Mouse (Mus musculus) mesoderm, embryonic 11.5 days (tissue): ENCODE measurements around the gene Ercc5.

Experiments used
- DNase-seq: peaks from one replicate; pipeline ENCODE4 v3.0.0-alpha.2; 2012; ENCODE audit warnings: low read depth, low spot score

Gene Ercc5

DNA sequence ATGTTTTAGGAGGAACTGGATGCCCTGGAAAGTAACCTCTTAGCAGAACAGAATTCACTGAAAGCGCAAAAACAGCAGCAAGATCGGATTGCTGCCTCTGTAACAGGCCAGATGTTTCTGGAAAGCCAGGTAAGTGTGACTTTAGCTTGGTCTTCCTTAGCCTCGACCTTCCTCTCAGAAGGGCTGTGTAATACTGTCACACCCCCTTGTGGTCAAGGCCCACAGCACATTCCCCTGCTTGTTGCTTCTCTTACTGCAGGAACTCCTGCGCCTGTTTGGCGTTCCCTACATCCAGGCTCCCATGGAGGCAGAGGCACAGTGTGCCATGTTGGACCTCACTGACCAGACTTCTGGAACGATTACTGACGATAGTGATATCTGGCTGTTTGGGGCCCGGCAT, 26.4 kb downstream of the Ercc5 start:
- DNase-seq = no peak

DNA sequence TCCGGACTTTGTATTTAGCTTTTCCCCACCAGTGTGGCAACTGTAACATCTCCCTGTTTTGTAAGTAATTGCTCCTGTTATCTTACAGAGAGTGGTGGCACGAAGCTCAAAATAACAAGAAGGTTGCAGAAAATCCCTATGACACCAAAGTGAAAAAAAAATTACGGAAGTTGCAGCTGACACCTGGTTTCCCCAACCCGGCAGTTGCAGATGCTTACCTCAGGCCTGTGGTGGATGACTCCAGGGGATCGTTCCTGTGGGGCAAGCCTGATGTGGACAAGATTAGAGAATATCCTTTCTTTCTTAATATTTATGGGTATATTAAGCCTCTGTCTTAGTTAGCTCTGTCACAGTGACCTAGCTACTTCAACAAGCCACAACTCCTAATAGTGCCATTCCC, 30.5 kb downstream of the Ercc5 start:
- DNase-seq = no peak

DNA sequence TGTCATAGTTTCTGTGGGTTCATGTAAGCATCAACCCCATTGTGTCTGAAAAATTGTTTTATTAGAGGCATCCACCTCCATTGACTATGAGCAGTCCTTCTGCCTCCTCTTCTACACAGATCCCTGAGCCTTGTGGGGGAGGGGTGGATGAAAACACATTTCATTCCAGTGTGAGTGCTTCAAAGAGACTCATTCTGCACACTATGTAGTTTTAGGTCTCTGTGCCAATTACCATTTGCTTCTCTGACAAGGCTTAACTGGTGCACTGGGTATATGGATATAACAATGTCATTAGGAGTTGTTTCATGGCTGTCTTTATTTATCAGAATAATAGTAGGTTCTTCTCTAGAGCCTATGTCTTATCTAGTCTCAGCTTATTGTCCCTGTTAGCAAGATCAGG, 38.9 kb downstream of the Ercc5 start:
- no peak for DNase-seq

DNA sequence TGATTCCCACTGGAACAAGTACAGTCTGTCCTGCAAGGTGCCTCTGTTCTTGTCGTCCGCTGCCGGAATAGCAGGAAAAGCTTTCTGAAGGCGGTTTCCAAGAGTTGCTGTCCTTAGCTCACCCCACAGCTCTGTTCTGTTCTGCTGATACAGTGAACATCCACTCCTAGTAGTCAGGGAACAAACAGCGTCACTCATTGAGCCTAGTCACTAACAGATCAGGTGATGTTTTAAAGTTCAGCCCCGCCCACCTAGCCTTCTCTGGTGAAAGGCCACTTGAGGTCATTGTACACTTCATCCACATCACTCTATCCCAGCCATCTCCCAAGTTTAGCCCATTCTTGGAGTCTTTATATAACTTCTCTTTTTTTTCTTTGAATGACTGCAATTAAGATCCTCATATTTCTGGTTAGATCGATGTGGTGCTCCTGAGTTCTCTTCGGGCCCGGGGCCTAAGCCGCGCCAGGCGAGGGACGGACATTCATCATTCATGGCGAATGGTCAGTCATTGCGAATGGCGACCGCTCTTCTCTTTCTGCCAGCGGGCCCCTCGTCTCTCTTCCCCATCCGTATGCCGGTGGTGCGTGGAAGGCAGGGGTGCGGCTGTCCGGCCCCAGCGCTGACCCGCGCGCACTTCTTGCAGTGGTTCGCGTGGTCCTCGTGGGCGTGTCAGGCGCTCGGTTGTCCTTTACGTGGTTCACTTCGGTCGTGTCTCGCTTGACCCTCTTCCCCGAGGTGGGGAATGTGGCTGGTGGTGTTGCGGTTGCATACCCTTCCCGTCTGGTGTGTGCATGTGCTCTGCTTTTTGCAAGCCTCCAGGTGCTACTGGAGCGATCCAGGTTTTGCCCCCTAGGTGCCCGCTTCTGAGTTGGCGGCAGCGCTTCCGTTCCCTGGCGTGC, 51.0 kb downstream of the Ercc5 start:
- peak; percentile 36 for DNase-seq

DNA sequence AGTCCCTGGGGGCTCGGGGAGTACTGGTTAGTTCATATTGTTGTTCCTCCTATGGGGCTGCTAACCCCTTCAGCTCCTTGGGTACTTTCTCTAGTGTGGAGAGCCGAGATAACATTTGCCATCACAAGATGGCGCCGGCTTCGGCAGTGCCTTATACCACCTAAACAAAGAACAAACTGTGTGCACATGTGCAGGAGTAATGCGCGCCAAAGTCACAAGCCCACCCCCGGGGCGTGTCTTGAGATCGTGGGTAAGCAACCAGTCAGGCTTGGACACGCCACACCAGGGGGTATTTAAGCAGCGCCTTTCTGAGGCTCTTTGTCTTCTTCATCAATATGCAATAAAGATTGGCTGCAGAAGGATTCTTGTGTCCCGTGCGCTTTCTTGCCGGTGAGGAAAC, 55.3 kb downstream of the Ercc5 start:
- no peak for DNase-seq

DNA sequence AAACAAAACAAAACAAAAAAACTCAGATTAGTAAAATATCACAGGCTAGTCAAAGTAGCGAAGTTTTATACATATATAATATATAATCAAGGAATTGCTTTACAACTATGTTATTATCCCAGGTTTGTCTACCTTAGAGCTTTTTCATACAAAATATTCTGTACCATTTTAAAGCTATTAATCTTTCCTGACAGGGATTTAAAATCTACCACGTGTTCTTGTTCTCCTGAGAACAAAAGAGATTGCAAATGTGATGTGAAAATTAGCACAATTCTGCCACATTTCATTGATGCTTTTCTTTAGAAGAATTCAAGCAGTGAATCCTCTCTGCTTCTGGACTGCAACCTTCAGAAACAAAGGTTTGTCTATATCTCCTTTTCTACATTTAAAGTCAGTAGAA, 66.9 kb downstream of the Ercc5 start:
- DNase-seq = no peak

DNA sequence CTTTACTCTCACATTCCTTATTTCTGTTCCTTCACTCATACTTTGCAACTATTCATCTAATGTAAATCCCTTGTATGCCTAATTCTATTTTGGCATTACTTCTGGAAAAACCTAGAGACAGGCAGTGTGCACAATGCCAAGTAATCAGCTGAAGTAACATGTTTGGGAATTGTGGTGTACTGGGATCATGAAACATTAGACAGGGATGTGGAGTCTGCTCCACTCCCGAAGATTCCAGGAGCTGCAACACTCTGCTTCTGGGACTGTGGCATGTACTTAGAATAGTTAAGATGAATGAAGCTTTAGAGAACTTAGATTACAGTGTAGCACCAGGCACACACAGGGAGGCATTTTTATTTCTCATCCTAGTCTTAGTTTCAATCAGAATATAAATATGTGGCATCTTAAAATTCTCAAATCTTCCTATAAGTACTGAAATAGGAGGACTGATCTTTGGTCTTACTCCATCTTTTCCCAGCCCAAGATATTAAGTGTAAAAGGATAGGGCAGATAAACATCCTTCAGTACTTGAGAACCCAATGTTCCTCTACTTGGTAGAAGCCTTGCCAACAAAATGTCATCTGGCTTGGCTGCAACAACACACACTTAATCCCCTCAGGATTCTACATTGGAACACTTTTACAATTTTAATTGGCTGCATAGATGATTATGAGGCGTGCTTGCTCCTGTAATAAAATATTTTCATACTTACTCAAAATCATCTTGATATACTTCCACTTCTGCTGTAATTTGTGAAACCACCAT, 69.0 kb downstream of the Ercc5 start:
- no peak for DNase-seq

DNA sequence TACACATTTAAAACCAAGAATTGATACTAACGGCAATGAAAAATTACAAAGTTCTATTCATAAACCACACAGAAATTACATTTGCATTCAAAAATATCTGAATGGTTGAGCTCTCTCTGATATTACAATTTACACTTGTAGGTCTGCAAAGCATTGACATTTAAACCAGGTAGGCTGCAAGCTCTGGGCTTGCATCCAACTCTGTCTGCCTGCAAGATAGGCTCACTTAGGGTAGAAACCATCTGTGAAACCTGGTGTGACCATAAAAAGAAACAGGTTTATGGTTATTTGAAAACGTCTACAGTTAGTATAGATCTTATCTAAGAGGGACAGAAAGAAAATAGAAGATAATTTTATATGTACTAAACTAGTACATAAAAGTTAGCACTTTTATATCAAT, 69.6 kb downstream of the Ercc5 start:
- DNase-seq = no peak

DNA sequence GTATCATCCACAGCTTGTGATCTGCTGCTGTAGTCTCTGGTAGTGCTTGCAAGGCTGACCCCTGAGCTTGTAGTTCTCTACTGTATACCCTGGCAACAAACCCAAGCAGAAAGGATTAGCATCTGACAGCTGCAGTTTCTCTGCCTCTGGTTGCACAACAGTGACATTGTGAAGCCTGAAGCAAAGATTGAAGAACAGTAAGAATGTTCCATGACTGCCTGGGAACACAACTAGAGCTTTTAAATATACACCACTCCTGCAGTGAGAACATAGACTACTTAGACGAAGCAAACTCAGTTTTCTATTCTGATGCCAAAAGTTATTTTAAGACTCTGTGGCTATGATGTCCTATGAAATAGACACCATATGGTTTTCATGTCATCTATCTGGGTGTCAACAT, 71.3 kb downstream of the Ercc5 start, which contains the start of gene Mettl21e:
TSS of gene Mettl21e (minus strand) at position 86 of the 400 bp plus-strand sequence.
- no peak for DNase-seq

DNA sequence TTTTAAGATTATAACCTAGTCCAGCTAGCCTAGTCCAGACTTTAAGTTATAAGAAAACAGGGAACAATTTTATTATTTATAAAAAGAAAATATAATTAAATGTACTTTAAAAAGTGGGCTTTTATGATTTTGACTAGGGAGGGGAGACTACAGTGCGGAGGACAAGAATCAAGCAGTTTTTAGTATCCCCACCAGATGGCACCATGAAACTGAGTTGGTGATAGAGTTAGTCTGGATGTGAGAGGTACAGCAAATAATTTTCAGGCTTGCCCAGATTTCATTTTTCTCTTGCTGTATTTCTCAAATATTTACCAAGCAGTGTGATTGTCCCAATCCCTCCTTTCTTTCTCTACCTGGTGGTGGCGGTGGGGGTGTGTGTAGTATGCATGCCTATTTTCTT, 81.5 kb downstream of the Ercc5 start:
- peak; percentile 51 for DNase-seq
